Mouse (Mus musculus) neutrophil, adult 5-6 weeks (primary cell): Measurements from ENCODE around the gene Il16. TPM values are rescaled to one million over a fixed set of nuclear protein-coding genes. Genes with fewer than 3 reads are reported as not detected.
"Not testable (repeated sequence)": the region's sequence is repeated elsewhere in the genome, so short reads cannot be mapped to it uniquely, and the experiment has no call there.

Source experiments
- ATAC-seq: fragments of 151-379, 151-347 bp; 2 replicates; pipeline ENCODE4 v1.8.0; 2017; ENCODE audit warnings: mild to moderate bottlenecking, moderate TSS enrichment; ENCODE audit not compliant: insufficient number of reproducible peaks, poor library complexity, low FRiP score, severe bottlenecking; ENCODE audit errors: extremely low read depth
- total RNA-seq: library from RNA; stranded (forward); fragments of 200-1000 nt; gene quantifications from 2 replicates; pipeline ENCODE4 v1.2.3, GENCODE M21; 2017

The Il16 gene
- total RNA-seq, 1 experiment from 2014 or later = 474 TPM

DNA sequence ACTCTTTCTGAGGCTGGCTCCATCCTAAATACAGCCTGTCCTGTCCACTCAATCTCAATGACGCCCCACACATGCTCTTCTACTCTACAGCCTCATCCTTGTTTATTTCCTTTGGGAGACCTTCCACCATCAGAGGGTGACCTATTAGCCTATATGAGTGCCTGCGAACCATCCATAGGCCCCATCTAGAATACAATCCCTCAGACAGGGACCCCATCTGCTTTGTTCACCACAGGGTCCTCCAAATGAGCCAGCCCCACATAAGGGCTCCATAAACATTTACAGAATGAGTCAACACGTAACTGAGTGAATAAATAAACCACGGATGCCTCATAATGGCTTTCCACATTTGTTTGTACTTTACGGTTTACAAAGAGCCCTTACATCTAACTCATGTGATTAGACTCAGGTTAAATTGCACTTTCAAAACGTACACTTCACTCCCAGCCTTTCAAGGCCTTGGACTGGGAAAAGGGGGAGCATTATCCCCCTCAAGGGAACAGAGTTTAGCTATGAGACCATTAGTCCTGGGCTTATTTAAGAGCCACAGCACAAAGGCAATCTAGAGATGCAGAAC, 7.5 kb downstream of the Il16 start:
- ATAC-seq = no peak

DNA sequence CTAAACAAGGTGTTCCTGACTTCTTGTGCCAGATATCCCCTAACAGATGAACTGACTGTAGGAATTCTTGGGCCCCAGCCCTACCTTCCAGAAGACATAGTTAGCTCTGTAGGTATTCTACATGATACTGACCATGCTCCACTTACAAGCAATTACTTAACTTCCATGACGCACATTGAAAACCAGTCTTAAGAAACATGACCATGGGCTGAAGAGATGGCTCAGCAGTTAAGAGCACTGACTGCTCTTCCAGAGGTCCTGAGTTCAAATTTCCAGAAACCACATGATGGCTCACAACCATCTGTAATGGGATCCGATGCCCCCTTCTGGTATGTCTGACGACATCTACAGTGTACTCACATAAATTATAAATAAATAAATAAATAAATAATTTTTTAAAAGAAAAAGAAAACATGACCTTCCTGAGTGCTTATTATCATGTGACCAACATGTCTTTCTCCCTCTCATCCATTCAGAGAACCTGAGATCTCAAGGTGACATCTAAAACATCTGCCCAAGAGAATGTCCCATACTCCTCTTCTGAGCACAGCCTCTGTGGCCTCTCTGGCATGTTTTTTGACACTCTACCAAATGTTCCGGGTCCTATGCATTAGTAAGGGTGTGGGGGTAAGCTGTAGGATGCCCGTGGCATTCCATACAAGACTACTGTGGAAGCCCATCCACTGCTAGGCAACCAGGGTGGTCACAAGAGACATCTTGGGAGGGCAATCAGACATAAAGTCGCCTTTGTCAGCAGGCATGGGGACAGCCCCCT, 9.0 kb downstream of the Il16 start:
- no peak for ATAC-seq

DNA sequence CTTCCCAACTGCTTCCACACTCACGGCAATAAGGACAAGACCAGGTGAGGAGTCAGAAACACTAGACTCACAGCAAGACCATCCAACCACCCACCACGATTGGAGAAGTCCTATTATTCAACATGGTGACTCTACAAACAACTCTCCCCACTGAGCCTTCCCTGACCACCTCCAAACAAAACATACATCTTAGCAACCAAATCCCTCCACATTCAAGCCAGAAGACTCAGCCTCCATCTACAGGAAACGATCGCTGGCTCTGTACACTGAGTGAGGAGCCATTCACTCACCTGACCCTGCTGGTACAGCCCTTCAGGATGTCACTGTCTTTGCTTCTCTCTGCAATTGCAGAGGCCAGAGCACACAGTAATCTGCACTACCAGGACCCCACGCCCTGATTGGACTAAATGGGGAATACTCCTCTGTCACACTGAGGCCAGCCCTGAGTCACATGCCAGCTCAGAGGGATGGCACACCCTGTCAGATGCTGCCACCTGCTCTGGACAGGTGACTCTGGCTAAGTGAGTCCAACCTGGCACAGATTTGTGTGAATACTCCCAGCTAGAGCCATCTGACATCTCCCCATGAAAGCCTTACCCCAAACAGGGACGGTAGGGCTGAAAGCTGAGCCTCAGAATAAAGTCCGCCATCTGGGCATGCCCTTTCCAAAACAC, 10.3 kb downstream of the Il16 start:
- no peak for ATAC-seq

DNA sequence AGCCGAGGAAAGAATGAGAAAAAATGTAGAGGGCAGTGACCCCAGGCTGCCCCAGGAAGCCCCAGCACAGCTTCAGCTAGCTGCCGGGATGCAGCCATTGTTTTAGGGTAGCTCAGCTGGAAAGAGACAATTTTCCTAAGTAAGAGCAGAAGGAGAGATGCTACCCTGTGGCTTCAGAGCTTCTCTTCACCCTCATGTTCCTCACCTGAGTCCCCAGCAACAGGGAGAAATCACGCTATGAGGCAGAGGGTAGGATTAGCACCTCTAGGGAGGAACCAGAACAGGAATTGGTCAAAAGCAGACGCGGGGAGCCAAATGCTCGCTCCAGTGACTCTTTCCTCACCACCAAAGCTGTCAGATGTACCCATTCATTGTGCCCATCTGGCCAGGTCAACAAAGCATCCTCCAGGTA, 10.8 kb downstream of the Il16 start:
- ATAC-seq = no peak

DNA sequence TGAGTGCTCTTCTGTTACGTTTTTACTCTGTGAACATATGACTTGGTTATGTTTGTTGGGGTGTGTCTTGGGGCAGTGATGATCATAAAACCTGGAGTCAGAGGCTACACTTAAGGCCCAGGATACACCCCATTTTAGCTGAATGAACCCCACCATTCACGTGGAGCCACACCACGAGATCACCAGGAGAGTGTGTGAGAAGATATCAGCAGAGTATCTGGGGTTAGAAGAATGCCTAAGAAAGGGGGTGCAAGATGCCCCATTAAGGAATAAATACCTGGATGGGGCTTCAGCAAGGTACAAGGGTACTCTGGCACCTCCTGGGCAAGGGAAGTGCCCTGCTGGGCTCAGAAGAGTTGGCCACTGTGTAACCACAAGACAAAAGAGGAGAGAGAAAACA, 11.3 kb downstream of the Il16 start:
- ATAC-seq = no peak

DNA sequence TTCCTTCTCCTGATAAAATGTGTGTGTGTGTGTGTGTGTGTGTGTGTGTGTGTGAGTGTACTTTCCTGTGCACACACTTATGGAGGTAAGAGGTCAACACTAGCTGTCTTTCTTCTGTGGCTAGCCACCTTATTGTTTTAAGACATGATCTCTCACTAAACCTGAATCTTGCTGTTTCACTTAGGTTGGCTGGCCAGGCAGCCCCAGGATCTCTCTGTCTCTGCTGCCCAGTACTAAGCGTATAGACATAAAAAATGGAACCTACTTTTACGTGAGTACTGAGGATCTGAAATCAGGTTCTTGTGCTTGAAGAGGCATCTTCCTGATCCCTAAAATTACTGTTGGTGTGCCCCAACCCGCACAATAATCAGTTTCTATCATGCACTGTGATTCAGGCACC, 12.7 kb downstream of the Il16 start:
- no peak for ATAC-seq

DNA sequence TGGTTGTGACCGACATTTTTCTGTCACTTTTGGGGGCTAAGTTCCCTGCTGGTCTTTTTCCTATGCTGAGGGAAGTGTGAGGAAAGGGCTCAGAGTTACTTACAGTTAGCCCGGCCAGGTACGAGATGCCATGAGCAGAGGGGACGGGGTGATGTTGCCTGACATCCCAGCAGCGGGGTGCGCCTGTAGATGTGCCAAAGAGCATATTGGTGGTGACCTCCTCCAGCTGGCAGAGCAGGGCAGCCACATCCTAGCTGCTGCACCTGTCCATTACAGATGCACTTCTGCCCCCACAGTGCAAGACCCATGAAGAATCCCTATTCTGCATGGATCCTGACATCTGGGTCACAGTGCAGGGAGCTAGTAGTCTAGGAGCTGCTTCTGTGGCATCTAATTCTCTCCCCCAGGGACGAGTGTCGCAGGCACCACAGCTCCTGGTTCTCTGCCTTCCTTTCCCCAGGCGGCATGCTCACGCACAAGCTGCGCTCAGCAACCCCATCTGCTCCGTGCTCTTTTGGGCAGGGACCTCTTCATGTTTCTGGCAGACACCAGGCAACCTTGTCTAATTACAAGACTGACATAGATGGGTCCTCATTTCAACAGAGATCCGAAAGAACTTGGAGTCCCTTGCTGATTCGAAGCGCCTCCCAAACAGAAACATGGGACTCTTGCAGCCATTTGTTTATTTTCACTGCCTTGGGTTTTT, 13.4 kb downstream of the Il16 start:
- ATAC-seq = no peak

DNA sequence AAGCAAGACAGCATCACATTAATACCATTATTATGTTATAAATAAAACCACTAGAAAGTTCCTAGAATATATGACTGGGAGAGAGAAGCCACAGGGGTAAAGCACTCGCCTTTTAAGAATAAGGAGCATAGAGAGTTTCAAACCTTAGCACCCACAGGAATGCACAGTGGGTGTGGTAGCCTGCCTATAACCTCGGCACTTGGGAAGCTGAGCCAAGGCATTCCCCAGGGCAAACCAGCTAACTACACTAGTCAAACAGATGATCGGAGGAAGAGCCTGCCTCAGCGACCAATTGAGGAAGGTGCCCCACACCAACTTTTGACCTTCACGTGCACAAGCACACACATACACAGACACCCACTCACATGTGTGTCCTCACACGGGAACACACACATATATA, 14.2 kb downstream of the Il16 start:
- no peak for ATAC-seq

DNA sequence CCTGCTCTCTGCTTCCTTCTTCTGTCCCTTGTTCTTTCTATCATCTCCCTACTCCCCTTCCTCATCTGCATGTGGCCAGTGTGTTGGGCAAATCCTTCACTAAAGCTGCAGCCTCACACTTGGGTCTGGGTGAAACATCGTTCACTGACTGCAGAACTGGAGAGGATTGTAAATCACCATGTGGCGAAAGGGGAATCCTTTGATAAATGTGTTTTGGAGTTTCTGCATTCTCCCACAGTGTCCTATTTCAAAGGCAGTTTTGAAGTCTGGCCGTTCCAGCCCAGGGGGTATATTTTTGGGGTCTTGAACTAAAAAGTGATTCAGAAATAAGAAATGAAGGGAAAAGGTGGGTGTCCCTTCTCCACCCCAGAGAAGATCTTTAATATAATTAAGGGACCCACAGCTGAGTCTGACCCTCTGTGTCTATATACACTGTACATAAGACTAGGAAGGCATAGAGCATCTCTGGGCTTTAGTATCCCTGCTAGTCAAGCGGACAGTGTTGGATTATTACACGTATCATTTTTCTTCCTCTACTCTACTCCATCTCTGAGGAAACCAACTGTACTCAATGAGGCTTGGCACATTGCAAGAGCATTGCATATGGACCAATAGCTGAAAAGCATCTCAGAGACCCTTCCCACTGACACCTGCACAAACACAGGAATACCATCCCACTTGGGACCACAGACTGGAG, 18.4 kb downstream of the Il16 start:
- no peak for ATAC-seq

DNA sequence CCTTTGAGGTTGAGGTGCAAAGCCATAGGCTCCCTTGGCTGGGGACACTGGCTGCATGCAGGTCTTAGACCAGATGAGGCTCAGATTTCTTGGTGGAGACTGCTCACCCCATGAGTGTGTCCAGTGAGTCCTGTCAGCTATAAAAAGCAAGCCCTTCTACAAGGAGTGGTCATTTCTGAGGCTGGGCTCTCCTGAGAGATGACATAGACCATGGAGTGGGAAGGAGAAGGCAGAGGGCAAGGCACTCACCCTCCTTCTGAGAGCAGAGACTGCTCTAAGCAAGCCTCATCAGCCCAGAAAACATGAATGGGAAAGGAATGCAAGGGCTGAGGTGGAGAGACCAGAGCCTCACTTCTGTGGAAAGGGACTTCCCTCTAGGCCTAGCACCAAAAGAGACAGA, 19.7 kb downstream of the Il16 start:
- no peak for ATAC-seq

DNA sequence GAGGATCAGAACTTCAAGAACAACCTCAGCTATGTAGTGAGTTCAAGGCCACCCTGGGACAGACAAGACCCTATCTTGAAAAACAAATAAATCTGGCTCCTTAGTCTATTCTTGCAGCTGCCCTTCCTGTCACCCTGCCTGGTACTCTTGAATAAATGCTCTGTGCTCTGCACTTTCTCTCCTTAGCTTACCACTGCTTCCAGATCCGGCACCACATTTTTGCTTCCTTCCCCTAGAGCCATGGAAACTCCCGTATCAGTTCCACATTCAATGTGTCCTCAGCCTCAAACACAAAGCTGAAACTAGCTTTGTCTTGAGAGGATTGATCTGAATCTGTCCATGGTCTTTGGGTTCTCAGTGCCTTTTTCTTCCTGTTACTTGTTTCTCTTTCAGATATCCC, 21.0 kb downstream of the Il16 start:
- ATAC-seq = no peak

DNA sequence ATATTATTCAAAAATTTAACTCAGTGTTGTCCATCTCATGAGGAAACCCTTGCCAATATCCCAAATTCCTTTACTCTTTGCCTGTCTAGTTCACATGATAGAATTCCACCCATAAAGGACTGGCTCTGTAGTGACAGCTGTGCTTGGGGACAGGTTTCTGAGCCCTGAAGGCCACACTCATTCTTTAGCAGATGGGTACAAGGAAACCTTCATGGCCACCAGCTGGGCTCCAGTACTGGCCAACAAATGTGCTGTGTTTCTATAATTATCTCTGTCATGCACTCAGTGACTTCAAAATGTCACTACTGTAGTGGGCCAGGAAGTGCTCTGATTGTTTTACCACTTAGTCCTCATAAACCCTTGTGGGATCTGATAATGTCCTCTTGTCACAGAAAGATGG, 21.6 kb downstream of the Il16 start:
- no peak for ATAC-seq

DNA sequence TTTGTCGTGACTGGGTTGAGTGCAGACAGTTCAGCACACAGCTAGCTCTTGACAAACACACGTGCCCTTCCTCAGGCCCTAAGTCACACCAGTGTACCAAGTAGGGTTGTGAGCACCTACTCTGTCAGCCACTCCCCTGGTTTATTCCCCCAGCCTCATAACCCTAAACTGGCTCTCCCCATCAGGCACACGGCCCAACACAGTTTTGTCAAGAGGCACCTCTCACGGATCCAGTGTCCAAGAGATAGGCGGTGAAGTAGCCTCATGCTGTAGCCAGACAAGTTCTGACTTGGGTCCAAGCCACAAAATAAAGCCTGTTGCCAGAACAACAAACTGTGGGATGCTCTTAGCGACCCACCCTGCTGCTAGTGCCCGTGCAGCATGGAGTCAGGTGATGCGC, 22.3 kb downstream of the Il16 start:
- ATAC-seq = no peak

DNA sequence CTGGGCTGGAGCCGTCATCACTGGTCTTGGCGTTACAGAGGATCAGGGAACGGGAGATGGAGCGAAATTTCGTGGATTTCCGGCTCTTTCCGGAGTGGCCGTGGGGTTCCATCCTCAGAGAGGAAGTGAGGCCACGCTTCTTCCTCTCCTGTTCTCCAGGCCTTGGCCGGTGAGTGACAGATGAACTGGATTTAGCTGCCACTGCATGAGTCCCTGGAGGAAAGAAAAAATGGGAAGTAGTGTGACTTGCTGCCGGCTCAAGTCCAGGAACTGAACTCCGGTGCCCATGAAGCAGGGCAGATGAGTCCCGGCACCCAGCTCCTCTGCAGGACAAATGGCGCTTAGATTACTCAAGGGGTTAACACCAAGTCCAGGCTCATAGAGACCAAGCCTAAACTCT, 23.0 kb downstream of the Il16 start:
- no peak for ATAC-seq

DNA sequence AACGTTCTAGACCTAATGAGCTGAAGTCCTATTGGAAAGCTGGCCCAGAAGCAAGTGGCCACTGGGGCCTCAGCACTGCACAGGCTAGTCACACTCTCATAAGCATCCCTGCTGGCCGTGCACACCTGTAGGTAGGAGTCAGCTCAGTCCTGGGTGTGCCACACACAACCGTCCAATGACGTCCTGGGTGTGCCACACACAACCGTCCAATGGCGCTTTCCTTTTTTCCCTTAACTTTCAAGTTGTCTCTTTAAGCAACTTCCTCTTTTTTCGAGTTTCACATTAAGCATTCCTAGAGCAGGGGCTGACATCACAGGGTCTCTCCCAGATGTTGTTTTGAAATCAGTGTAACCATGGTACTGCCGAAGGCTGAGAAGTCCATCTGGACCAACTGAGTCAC, 25.3 kb downstream of the Il16 start:
- no peak for ATAC-seq

DNA sequence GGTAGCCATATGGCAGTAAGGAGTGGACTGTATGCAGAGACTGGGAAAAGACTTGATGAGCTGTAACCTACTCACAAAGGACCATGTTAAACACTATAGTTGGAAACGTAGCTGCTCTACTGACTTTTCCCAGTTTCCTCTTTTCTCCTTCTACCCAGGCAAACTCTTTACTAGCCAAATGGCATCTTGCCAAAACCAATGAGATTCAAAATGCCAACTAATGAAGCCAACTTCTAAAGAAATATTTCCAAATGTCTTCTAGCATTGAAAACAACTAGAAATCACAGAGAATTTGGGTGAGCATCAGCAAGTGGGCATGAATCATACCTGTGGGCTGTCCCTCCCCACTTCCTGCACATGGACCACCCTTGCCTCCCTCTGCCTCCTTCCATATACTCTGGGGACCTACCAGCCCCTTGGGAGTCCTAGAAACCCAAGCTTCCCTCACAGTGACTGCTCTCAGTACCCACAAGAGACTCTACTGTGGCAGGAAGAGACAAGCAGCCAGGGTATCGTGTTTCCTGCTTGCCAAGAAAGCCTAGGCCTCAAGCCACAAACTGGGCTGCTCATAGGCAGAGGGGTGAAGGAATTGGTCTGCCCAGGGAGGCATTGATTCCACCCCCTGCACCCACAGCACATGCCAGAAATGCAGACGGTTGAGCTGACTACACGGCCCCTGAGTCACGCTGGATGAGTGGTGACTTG, 28.4 kb downstream of the Il16 start:
- no peak for ATAC-seq

DNA sequence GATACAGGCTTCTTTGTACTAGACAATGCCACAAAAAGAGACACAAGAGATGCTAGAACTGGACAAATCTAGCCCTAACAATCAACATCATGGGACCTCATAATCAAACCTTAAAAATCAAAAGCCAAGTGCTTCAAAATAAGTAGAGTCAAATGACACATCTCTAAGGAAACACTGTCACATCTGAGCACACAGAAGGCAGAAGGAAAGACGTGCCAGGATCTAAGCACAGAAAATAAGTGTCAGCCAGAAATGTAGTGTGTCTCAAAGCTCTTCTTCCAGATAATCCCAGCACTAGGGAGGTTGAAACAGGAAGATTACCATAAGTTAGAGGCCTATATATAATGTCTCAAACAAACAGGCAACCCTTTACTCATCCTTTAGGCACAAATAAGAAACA, 31.9 kb downstream of the Il16 start:
- ATAC-seq = no peak

DNA sequence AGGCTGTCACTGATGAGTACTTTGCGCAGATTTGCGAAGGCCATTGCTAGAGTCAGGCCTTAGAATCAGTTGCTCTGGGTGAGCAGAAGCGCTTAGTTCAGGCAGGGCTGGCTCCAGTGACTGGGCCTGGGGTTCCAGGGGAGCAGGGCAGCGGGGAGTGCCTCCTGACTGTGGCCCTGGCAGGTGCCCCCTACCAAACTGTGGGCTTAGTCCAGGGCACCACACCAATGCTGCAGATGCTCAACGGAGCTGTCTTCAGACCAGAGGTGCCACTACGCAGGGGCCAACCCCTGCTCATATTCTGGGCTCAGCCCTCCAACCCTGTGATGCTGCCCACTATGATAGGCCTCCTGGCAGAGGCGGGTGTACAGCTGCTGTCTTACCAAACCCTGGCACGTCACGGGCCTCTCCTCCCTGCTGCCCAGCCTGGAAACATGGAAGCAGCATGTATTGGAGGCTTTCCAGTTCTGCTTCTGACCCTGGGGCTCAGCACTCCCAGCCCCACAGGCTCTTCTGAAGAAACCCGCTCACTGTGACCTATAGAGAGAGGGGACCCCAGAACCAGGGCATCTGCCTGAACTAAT, 33.8 kb downstream of the Il16 start:
- ATAC-seq = not testable (repeated sequence)
